Mouse (Mus musculus): ENCODE measurements around the gene Gm10401. TPM values are rescaled to one million over a fixed set of nuclear protein-coding genes. Genes with fewer than 3 reads are reported as not detected.

Gm10401 gene
- polyA plus RNA-seq, 1 experiment from 2014 or later = 30.3 TPM

GRCm38 (mm10) chr5:115060977-115061376 lies 37.1 kb downstream of the Gm10401 start:
- WGBS = 95% methylated on average over 3 of the region's 3 CpGs
- Histone ChIP-seq H3K4me3 (no peak overlapping the region), H3K27me3 (no peaks in the 10 kb centered on the region), H3K36me3 (peaks cover 7% of the 10 kb centered on the region; the same call in 1 of the 2 replicates), H3K9me3 (replicated peaks) (no peaks in the 10 kb centered on the region), H3K4me2 (replicated peaks) (no peak overlapping the region), H3K4me1 (no peaks in the 10 kb centered on the region), H3K9ac (no peak overlapping the region), H3K27ac (no peak overlapping the region)
- ATAC-seq (ENCODE audit: low FRiP score) = no peak

GRCm38 (mm10) chr5:115060067-115060695 lies 37.9 kb downstream of the Gm10401 start:
- H3K27ac ChIP-seq = no peak overlapping the region
- WGBS = 89% methylated on average over 8 of the region's 8 CpGs
- no peak overlapping the region for H3K4me2 ChIP-seq (replicated peaks)
- H3K27me3 ChIP-seq = no peaks in the 10 kb centered on the region
- no peaks in the 10 kb centered on the region for H3K4me1 ChIP-seq
- no peak overlapping the region for H3K9ac ChIP-seq
- H3K36me3 ChIP-seq = peaks cover 7% of the 10 kb centered on the region; the same call in 1 of the 2 replicates
- H3K9me3 ChIP-seq (replicated peaks) = no peaks in the 10 kb centered on the region
- ATAC-seq (ENCODE audit: low FRiP score) = no peak
- no peak overlapping the region for H3K4me3 ChIP-seq

GRCm38 (mm10) chr5:115058584-115059297 lies 39.4 kb downstream of the Gm10401 start:
- Histone ChIP-seq H3K9ac (no peak overlapping the region), H3K4me2 (replicated peaks) (no peak overlapping the region), H3K27ac (no peak overlapping the region), H3K4me1 (0 out of 2 replicates have a peak, but pooled peaks cover 3% of the 10 kb centered on the region), H3K9me3 (replicated peaks) (no peaks in the 10 kb centered on the region), H3K4me3 (no peak overlapping the region), H3K27me3 (no peaks in the 10 kb centered on the region), H3K36me3 (peaks cover 7% of the 10 kb centered on the region; the same call in 1 of the 2 replicates)
- ATAC-seq (ENCODE audit: low FRiP score) = no peak
- 87% methylated on average over 7 of the region's 7 CpGs for WGBS

GRCm38 (mm10) chr5:115057153-115057552 lies 40.9 kb downstream of the Gm10401 start:
- H3K36me3 ChIP-seq = peaks cover 4% of the 10 kb centered on the region; the same call in 1 of the 2 replicates
- no peak overlapping the region for H3K27ac ChIP-seq
- WGBS = 97% methylated on average over 4 of the region's 4 CpGs
- ATAC-seq (ENCODE audit: low FRiP score) = no peak
- no peaks in the 10 kb centered on the region for H3K9me3 ChIP-seq (replicated peaks)
- no peak overlapping the region for H3K4me2 ChIP-seq (replicated peaks)
- H3K9ac ChIP-seq = no peak overlapping the region
- H3K4me1 ChIP-seq = peaks cover 9% of the 10 kb centered on the region; the same call in 1 of the 2 replicates
- no peaks in the 10 kb centered on the region for H3K27me3 ChIP-seq
- no peak overlapping the region for H3K4me3 ChIP-seq

GRCm38 (mm10) chr5:115055418-115055817 lies 42.7 kb downstream of the Gm10401 start:
- WGBS = 87% methylated on average over 6 of the region's 6 CpGs

GRCm38 (mm10) chr5:115053791-115054396 lies 44.2 kb downstream of the Gm10401 start:
- Histone ChIP-seq H3K4me2 (replicated peaks) (no peak overlapping the region), H3K9ac (no peak overlapping the region), H3K4me1 (peaks cover 14% of the 10 kb centered on the region; the same call in 1 of the 2 replicates), H3K27ac (no peak overlapping the region), H3K36me3 (no peaks in the 10 kb centered on the region), H3K4me3 (no peak overlapping the region), H3K27me3 (no peaks in the 10 kb centered on the region), H3K9me3 (replicated peaks) (no peaks in the 10 kb centered on the region)
- ATAC-seq (ENCODE audit: low FRiP score) = no peak
- 92% methylated on average over 22 of the region's 22 CpGs for WGBS

More at GRCm38 (mm10) chr5:115055418-115055817, 42.7 kb downstream of the Gm10401 start:
- Histone ChIP-seq H3K27ac (no peak overlapping the region), H3K9ac (no peak overlapping the region), H3K36me3 (no peaks in the 10 kb centered on the region), H3K27me3 (no peaks in the 10 kb centered on the region), H3K4me3 (no peak overlapping the region), H3K9me3 (replicated peaks) (no peaks in the 10 kb centered on the region), H3K4me1 (peaks cover 14% of the 10 kb centered on the region; the same call in 1 of the 2 replicates), H3K4me2 (replicated peaks) (no peak overlapping the region)
- ATAC-seq (ENCODE audit: low FRiP score) = no peak

- H3K9ac ChIP-seq = no peak overlapping the region
- H3K4me3 ChIP-seq = no peak overlapping the region
- no peaks in the 10 kb centered on the region for H3K36me3 ChIP-seq
- H3K27ac ChIP-seq = no peak overlapping the region; the same call in 1 of the 2 replicates
- 79% methylated on average over 8 of the region's 8 CpGs for WGBS
- H3K27me3 ChIP-seq = no peaks in the 10 kb centered on the region
- no peak for ATAC-seq (ENCODE audit: low FRiP score)
- H3K4me1 ChIP-seq = peaks cover 14% of the 10 kb centered on the region; the same call in 1 of the 2 replicates
- H3K9me3 ChIP-seq (replicated peaks) = no peaks in the 10 kb centered on the region
- no peak overlapping the region for H3K4me2 ChIP-seq (replicated peaks)
Observed at GRCm38 (mm10) chr5:115052546-115052945, 45.5 kb downstream of the Gm10401 start.

- no peak for ATAC-seq (ENCODE audit: low FRiP score)
- Histone ChIP-seq H3K9me3 (replicated peaks) (no peaks in the 10 kb centered on the region), H3K4me3 (no peak overlapping the region), H3K36me3 (no peaks in the 10 kb centered on the region), H3K27me3 (no peaks in the 10 kb centered on the region), H3K4me2 (replicated peaks) (no peak overlapping the region), H3K4me1 (peaks cover 14% of the 10 kb centered on the region; the same call in 1 of the 2 replicates), H3K9ac (no peak overlapping the region), H3K27ac (no peak overlapping the region)
- WGBS = 88% methylated on average over 6 of the region's 6 CpGs
Observed at GRCm38 (mm10) chr5:115050776-115051175, 47.3 kb downstream of the Gm10401 start.

- Histone ChIP-seq H3K27ac (no peak overlapping the region), H3K36me3 (no peaks in the 10 kb centered on the region), H3K9me3 (replicated peaks) (no peaks in the 10 kb centered on the region), H3K4me3 (no peak overlapping the region), H3K4me2 (replicated peaks) (no peak overlapping the region), H3K9ac (no peak overlapping the region), H3K4me1 (peaks cover 14% of the 10 kb centered on the region; the same call in 1 of the 2 replicates), H3K27me3 (no peaks in the 10 kb centered on the region)
- 91% methylated on average over 6 of the region's 6 CpGs for WGBS
- ATAC-seq (ENCODE audit: low FRiP score) = no peak
Observed at GRCm38 (mm10) chr5:115049692-115050091, 48.4 kb downstream of the Gm10401 start.

Other genes starting within 250 kb of the Gm10401 start
- not detected in 2 replicates for gene 4930519G04Rik, start 244.6 kb downstream of the Gm10401 start, polyA plus RNA-seq (2016; fragmentation: Nextera tagmentation; extraction: Ambion mirVana)
- gene Gm9936, start 239.6 kb downstream of the Gm10401 start, polyA plus RNA-seq (2016; fragmentation: Nextera tagmentation; extraction: Ambion mirVana) = 0.56 and 0.76 TPM in 2 replicates
- 2.0 and 3.0 TPM in 2 replicates for gene Oasl2, start 201.4 kb downstream of the Gm10401 start, polyA plus RNA-seq (2016; fragmentation: Nextera tagmentation; extraction: Ambion mirVana)
- 0.13 and 0.17 TPM in 2 replicates for gene Oasl1, start 175.1 kb downstream of the Gm10401 start, polyA plus RNA-seq (2016; fragmentation: Nextera tagmentation; extraction: Ambion mirVana)
- 66.7 and 72.0 TPM in 2 replicates for gene 2210016L21Rik, start 156.1 kb downstream of the Gm10401 start, polyA plus RNA-seq (2016; fragmentation: Nextera tagmentation; extraction: Ambion mirVana)
- 0.06 TPM in 1 of 2 replicates, not detected in the other for gene Hnf1a, start 127.2 kb downstream of the Gm10401 start, polyA plus RNA-seq (2016; fragmentation: Nextera tagmentation; extraction: Ambion mirVana)
- 27.5 and 31.1 TPM in 2 replicates for gene Sppl3, start 87.2 kb downstream of the Gm10401 start, polyA plus RNA-seq (2016; fragmentation: Nextera tagmentation; extraction: Ambion mirVana)
- gene Acads, start 21.1 kb upstream of the Gm10401 start, polyA plus RNA-seq (2016; fragmentation: Nextera tagmentation; extraction: Ambion mirVana) = 38.7 and 41.9 TPM in 2 replicates
- gene Unc119b, start 36.7 kb upstream of the Gm10401 start, polyA plus RNA-seq (2016; fragmentation: Nextera tagmentation; extraction: Ambion mirVana) = 57.5 and 62.0 TPM in 2 replicates
- gene Mlec, start 59.9 kb upstream of the Gm10401 start, polyA plus RNA-seq (2016; fragmentation: Nextera tagmentation; extraction: Ambion mirVana) = 65.0 and 72.9 TPM in 2 replicates
- gene Cabp1, start 96.1 kb upstream of the Gm10401 start, polyA plus RNA-seq (2016; fragmentation: Nextera tagmentation; extraction: Ambion mirVana) = 10.3 and 10.5 TPM in 2 replicates
- 78.6 and 90.5 TPM in 2 replicates for gene Pop5, start 137.5 kb upstream of the Gm10401 start, polyA plus RNA-seq (2016; fragmentation: Nextera tagmentation; extraction: Ambion mirVana)
- 197 and 202 TPM in 2 replicates for gene Rnf10, start 174.6 kb upstream of the Gm10401 start, polyA plus RNA-seq (2016; fragmentation: Nextera tagmentation; extraction: Ambion mirVana)
- 48.1 and 51.3 TPM in 2 replicates for gene Coq5, start 181.4 kb upstream of the Gm10401 start, polyA plus RNA-seq (2016; fragmentation: Nextera tagmentation; extraction: Ambion mirVana)
- gene Dynll1, start 202.7 kb upstream of the Gm10401 start, polyA plus RNA-seq (2016; fragmentation: Nextera tagmentation; extraction: Ambion mirVana) = 1,295 and 1,383 TPM in 2 replicates
- 306 and 309 TPM in 2 replicates for gene Srsf9, start 228.9 kb upstream of the Gm10401 start, polyA plus RNA-seq (2016; fragmentation: Nextera tagmentation; extraction: Ambion mirVana)
- 31.6 and 38.6 TPM in 2 replicates for gene Gatc, start 242.9 kb upstream of the Gm10401 start, polyA plus RNA-seq (2016; fragmentation: Nextera tagmentation; extraction: Ambion mirVana)
- gene Triap1, start 242.9 kb upstream of the Gm10401 start, polyA plus RNA-seq (2016; fragmentation: Nextera tagmentation; extraction: Ambion mirVana) = 49.5 and 54.5 TPM in 2 replicates

All from hindbrain, embryonic 12.5 days (tissue).